Mouse (Mus musculus) MEL (cell line): ENCODE measurements at regions not wholly inside any gene's neighbourhood (a gene's known extent, or its start where the extent isn't known, plus 50 kb on each side); places are given as distances from the start of the nearest gene placed in this dataset.

Experiments
- CHD2 ChIP-seq: IDR thresholded peaks from 2 replicates; pipeline ENCODE4 v1.6.1; 2011; ENCODE audit warnings: low read length, improper control_type of control experiment
- CTCF ChIP-seq, 3 experiments: IDR thresholded peaks in 2 of 3; conservative IDR thresholded peaks in 1 of 3; 2 replicates each; pipeline ENCODE4 v1.5.1; 2011 to 2012; ENCODE audit warnings: low read length in 3 of 3, low read depth in 2 of 3, mild to moderate bottlenecking in 2 of 3, improper control_type of control experiment in 1 of 3, inconsistent platforms in 1 of 3, mixed read lengths in 1 of 3, moderate library complexity in 1 of 3; ENCODE audit not compliant: control insufficient read depth in 1 of 3, insufficient read depth in 1 of 3, poor library complexity in 1 of 3, severe bottlenecking in 1 of 3
- E2F4 ChIP-seq: IDR thresholded peaks from 2 replicates; pipeline ENCODE4 v1.6.1; 2011; ENCODE audit warnings: low read depth, low read length, improper control_type of control experiment, borderline replicate concordance
- EP300 ChIP-seq, 2 experiments: IDR thresholded peaks; 2 replicates each; pipeline ENCODE4 v1.6.1; 2011; ENCODE audit warnings: improper control_type of control experiment in 2 of 2, low read length in 2 of 2, low read depth in 1 of 2, mild to moderate bottlenecking in 1 of 2
- MEF2A ChIP-seq: IDR thresholded peaks from 2 replicates; pipeline ENCODE4 v1.6.1; 2014; ENCODE audit warnings: low read depth, mild to moderate bottlenecking, inconsistent platforms, low read length, improper control_type of control experiment; ENCODE audit not compliant: poor library complexity, insufficient replicate concordance, severe bottlenecking; ENCODE audit errors: extremely low read depth
- NRF1 ChIP-seq: IDR thresholded peaks from 2 replicates; pipeline ENCODE4 v1.6.1; 2014; ENCODE audit warnings: low read depth, mild to moderate bottlenecking, inconsistent platforms, low read length, improper control_type of control experiment, moderate library complexity; ENCODE audit not compliant: poor library complexity, insufficient read depth, severe bottlenecking
- POLR2A ChIP-seq, 2 experiments: IDR thresholded peaks; 2 replicates each; pipeline ENCODE4 v1.6.1; 2011 to 2012; ENCODE audit warnings: low read length in 2 of 2, mild to moderate bottlenecking in 2 of 2, control low read depth in 1 of 2, improper control_type of control experiment in 1 of 2, low read depth in 1 of 2, moderate library complexity in 1 of 2; ENCODE audit not compliant: control insufficient read depth in 1 of 2, insufficient read depth in 1 of 2, poor library complexity in 1 of 2
- POLR2AphosphoS5 ChIP-seq: IDR thresholded peaks from 2 replicates; pipeline ENCODE4 v1.6.1; 2012; ENCODE audit warnings: low read depth, borderline replicate concordance, mild to moderate bottlenecking, inconsistent platforms, low read length, moderate library complexity, mixed read lengths
- SIN3A ChIP-seq: IDR thresholded peaks from 2 replicates; pipeline ENCODE4 v1.6.1; 2012; ENCODE audit warnings: low read length, improper control_type of control experiment, inconsistent platforms
- TCF12 ChIP-seq: IDR thresholded peaks from 2 replicates; pipeline ENCODE4 v1.6.1; 2014; ENCODE audit warnings: low read depth, mild to moderate bottlenecking, inconsistent platforms, low read length, improper control_type of control experiment, moderate library complexity
- UBTF ChIP-seq: IDR thresholded peaks from 2 replicates; pipeline ENCODE4 v1.6.1; 2012; ENCODE audit warnings: low read depth, mild to moderate bottlenecking, inconsistent platforms, low read length, improper control_type of control experiment, moderate library complexity, borderline replicate concordance; ENCODE audit not compliant: insufficient read depth
- USF2 ChIP-seq, 2 experiments: IDR thresholded peaks; 2 replicates each; pipeline ENCODE4 v1.6.1; 2011 to 2012; ENCODE audit warnings: improper control_type of control experiment in 2 of 2, low read length in 2 of 2, borderline replicate concordance in 1 of 2, inconsistent platforms in 1 of 2, low read depth in 1 of 2, mild to moderate bottlenecking in 1 of 2; ENCODE audit not compliant: insufficient read depth in 1 of 2
- ZNF384 ChIP-seq: IDR thresholded peaks from 2 replicates; pipeline ENCODE4 v1.6.1; 2012; ENCODE audit warnings: low read depth, mild to moderate bottlenecking, inconsistent platforms, low read length, improper control_type of control experiment

DNA sequence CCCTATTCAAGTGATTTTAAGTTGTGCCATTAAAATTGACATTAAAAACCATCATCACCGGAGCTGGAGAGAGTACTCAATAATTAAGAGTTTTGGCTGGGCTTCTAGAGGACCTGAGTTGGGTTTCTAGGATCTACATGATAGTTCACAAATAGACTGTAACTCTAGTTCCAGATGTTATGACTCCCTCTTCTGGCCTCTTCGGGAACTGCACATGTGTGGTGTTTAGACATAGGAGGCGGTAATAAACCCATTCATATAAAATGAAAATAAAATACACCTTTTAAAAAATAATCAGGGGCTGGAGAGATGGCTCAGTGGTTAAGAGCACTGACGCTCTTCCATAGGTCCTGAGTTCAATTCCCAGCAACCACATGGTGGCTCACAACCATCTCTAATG is 227.1 kb upstream of the Vstm2b start:
- TF ChIP-seq POLR2A (IDR thresholded peaks at IDR 0.05; ENCODE audit: control insufficient read depth in 1 of 2, insufficient read depth in 1 of 2, low read depth in 1 of 2, low read length in 2 of 2, poor library complexity in 1 of 2) (no peak), CTCF (IDR thresholded peaks at IDR 0.05 in 2 of 3, conservative IDR thresholded peaks at IDR 0.05 in 1 of 3; ENCODE audit: control insufficient read depth in 1 of 3, insufficient read depth in 1 of 3, low read depth in 2 of 3, low read length in 3 of 3, poor library complexity in 1 of 3, severe bottlenecking in 1 of 3) (no peak), ZNF384 (no peak), TCF12 (no peak), CHD2 (no peak), USF2 (IDR thresholded peaks at IDR 0.05; ENCODE audit: borderline replicate concordance in 1 of 2, insufficient read depth in 1 of 2, low read depth in 1 of 2, low read length in 2 of 2) (no peak), EP300 (IDR thresholded peaks at IDR 0.05; ENCODE audit: low read depth in 1 of 2, low read length in 2 of 2) (no peak), UBTF (no peak), E2F4 (no peak), SIN3A (no peak), NRF1 (no peak), POLR2AphosphoS5 (no peak), MEF2A (no peak)
